Mouse (Mus musculus): ENCODE data around the gene Gstm6.

The Gstm6 gene

GRCm38 (mm10) chr3:107941261-107941660 lies 2.3 kb downstream of the Gstm6 start:
- no peak for DNase-seq (ENCODE audit: low read depth in 1 of 2, low spot score in 2 of 2)

- no peak for DNase-seq (ENCODE audit: low read depth in 1 of 2, low spot score in 2 of 2)
These were observed 3.0 kb downstream of the Gstm6 start for GRCm38 (mm10) chr3:107940524-107940923.

- no peak for DNase-seq (ENCODE audit: low read depth in 1 of 2, low spot score in 2 of 2)
These were observed 3.7 kb downstream of the Gstm6 start for GRCm38 (mm10) chr3:107939830-107940229.

GRCm38 (mm10) chr3:107939403-107939802 lies 4.1 kb downstream of the Gstm6 start:
- peak; percentile 56 to 65 for DNase-seq (ENCODE audit: low read depth in 1 of 2, low spot score in 2 of 2)

- DNase-seq (ENCODE audit: low read depth in 1 of 2, low spot score in 2 of 2) = no peak
These were observed 7.7 kb downstream of the Gstm6 start for GRCm38 (mm10) chr3:107935888-107936287.

- DNase-seq (ENCODE audit: low read depth in 1 of 2, low spot score in 2 of 2) = no peak
These were observed 8.3 kb downstream of the Gstm6 start for GRCm38 (mm10) chr3:107935268-107935667.

- no peak for DNase-seq (ENCODE audit: low read depth in 1 of 2, low spot score in 2 of 2)
These were observed 11.4 kb downstream of the Gstm6 start for GRCm38 (mm10) chr3:107932128-107932527.

- peak; percentile 62 to 71 for DNase-seq (ENCODE audit: low read depth in 1 of 2, low spot score in 2 of 2)
These were observed 11.9 kb downstream of the Gstm6 start, which contains the start of gene Gstm7 for GRCm38 (mm10) chr3:107931670-107932069. Gstm7 (minus strand) TSS chr3:107931817.

GRCm38 (mm10) chr3:107931134-107931533 lies 12.4 kb downstream of the Gstm6 start:
- no peak for DNase-seq (ENCODE audit: low read depth in 1 of 2, low spot score in 2 of 2)

- no peak for DNase-seq (ENCODE audit: low read depth in 1 of 2, low spot score in 2 of 2)
These were observed 13.8 kb downstream of the Gstm6 start for GRCm38 (mm10) chr3:107929731-107930130.

- DNase-seq (ENCODE audit: low read depth in 1 of 2, low spot score in 2 of 2) = no peak
These were observed 14.3 kb downstream of the Gstm6 start for GRCm38 (mm10) chr3:107929243-107929642.

- no peak for DNase-seq (ENCODE audit: low read depth in 1 of 2, low spot score in 2 of 2)
These were observed 14.9 kb downstream of the Gstm6 start for GRCm38 (mm10) chr3:107928691-107929090.

GRCm38 (mm10) chr3:107927841-107928240 lies 15.7 kb downstream of the Gstm6 start:
- DNase-seq (ENCODE audit: low read depth in 1 of 2, low spot score in 2 of 2) = no peak

- DNase-seq (ENCODE audit: low read depth in 1 of 2, low spot score in 2 of 2) = no peak
These were observed 18.2 kb downstream of the Gstm6 start for GRCm38 (mm10) chr3:107925335-107925734.

- DNase-seq (ENCODE audit: low read depth in 1 of 2, low spot score in 2 of 2) = no peak
These were observed 23.2 kb downstream of the Gstm6 start for GRCm38 (mm10) chr3:107920348-107920747.

GRCm38 (mm10) chr3:107917783-107918408 lies 25.7 kb downstream of the Gstm6 start:
- DNase-seq (ENCODE audit: low read depth in 1 of 2, low spot score in 2 of 2) = no peak

GRCm38 (mm10) chr3:107917097-107917496 lies 26.5 kb downstream of the Gstm6 start:
- no peak for DNase-seq (ENCODE audit: low read depth in 1 of 2, low spot score in 2 of 2)

GRCm38 (mm10) chr3:107916674-107917073 lies 26.9 kb downstream of the Gstm6 start:
- no peak for DNase-seq (ENCODE audit: low read depth in 1 of 2, low spot score in 2 of 2)

- DNase-seq (ENCODE audit: low read depth in 1 of 2, low spot score in 2 of 2) = no peak
These were observed 37.6 kb downstream of the Gstm6 start for GRCm38 (mm10) chr3:107905942-107906341.

GRCm38 (mm10) chr3:107900955-107901673 lies 42.4 kb downstream of the Gstm6 start:
- no peak for DNase-seq (ENCODE audit: low read depth in 1 of 2, low spot score in 2 of 2)

- no peak for DNase-seq (ENCODE audit: low read depth in 1 of 2, low spot score in 2 of 2)
These were observed 44.9 kb downstream of the Gstm6 start for GRCm38 (mm10) chr3:107898691-107899090.

- DNase-seq (ENCODE audit: low read depth in 1 of 2, low spot score in 2 of 2) = peak; percentile 12 to 25
These were observed 47.6 kb downstream of the Gstm6 start, which contains the start of gene Gstm5 for GRCm38 (mm10) chr3:107895720-107896569. Gstm5 (plus strand) TSS chr3:107895821.
